Mouse (Mus musculus) stomach, postnatal 0 days (tissue): Measurements from ENCODE around the gene Crebrf.

ENCODE experiments used
- CTCF ChIP-seq: IDR thresholded peaks from 2 replicates; pipeline ENCODE4 v1.5.1; 2016; ENCODE audit warnings: antibody characterized with exemption, low read depth, mild to moderate bottlenecking, moderate library complexity
- EP300 ChIP-seq: optimal IDR thresholded peaks from 2 replicates; pipeline ENCODE3; 2016; ENCODE audit warnings: antibody characterized with exemption

DNA sequence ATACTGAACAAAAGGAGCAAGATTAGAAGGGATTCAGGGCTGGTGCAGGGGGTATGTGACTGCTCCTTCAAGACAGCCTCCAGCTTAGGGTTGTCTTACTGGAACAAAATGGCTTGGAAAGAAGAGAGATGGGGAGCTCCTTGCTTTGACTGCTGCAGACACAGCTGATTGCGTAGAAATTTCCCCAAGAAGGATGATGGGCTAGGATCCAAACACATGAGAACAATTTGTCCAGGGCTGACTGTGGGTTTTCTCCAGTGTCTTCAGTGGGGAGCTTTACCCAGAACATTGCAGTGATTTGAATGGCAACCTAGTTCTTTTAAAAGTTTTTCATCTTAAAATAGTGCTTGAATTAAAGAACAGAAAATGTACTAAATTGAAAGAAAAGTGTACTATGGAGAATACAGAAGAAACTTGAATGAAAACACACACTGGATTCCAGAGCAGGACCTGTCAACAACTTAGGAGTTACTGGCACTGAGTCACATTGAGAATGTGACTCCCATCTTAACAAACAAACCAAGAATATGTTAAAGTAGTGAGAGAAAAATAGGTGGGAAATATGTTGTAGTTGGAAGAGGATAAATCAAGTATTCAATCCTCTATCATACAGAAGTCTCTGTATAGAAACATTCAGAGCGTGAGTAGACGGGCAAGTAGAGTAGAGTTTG is 63.1 kb downstream of the Crebrf start:
- TF ChIP-seq CTCF: no peak
- no peak for TF ChIP-seq EP300
